Mouse (Mus musculus) adrenal gland, adult 10 weeks (tissue): ENCODE data around the gene Rimbp2. TPM values are rescaled to one million over a fixed set of nuclear protein-coding genes. Genes with fewer than 3 reads are reported as not detected.

Source experiments
- polyA plus RNA-seq: library from polyadenylated mRNA; stranded (reverse); fragments of 350-450 nt; fragmentation: Illumina TruSeq; extraction: RNeasy Lipid Tissue Mini Kit (QIAGEN cat#74804); gene quantifications from one replicate; pipeline ENCODE4 v1.2.3, GENCODE M21; 2014; ENCODE audit warnings: low read depth, low replicate concordance

The Rimbp2 gene
- polyA plus RNA-seq: 2.1 TPM

DNA sequence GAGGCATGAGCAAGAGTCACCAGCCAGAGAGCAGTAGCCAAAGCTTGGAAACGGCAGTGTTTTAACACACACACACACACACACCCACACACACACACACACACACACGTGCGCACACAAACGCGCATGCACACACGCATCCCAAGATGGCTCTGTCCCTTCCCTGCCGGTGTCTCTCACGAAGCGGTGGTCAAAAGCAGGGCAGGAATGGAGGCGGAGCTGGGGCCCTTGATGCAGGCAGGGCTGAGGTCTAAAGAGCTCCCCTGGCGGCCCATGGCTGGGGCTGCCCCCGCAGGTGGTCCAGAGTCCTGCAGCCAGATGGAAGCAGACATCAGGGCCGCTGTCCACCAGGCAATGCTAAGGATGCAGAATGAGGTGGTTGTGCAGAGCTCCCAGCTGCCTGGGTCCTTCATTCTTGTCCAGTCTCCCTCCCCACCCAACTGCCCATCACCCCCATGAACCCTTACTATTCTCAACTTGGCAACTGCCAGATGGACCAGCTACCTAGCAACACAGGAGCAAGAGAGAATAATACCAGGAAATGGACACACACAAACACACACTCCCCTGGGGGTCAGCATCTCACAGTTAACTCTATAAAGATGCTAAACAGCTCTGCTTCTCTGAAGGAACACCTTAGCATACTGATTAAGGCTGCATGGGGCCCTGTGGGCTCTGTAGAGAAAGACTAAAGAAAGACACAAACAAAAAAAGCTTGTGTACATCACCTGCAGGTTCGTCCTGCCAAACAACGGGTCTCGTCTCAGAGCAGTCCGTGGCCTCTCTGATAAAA is at the start of gene Rimbp2:
Rimbp2 (minus strand) TSS at position 209 of the 793 bp plus-strand sequence.

Other genes starting within 250 kb of the Rimbp2 start
- 26.9 TPM for gene Stx2, start 55.1 kb upstream of the Rimbp2 start, polyA plus RNA-seq
- gene Ran, start 66.6 kb upstream of the Rimbp2 start, polyA plus RNA-seq: 265 TPM
- 0.64 TPM for gene Adgrd1, start 143.3 kb upstream of the Rimbp2 start, polyA plus RNA-seq